Mouse (Mus musculus): Measurements from ENCODE around the gene Wdr45b. TPM values are rescaled to one million over a fixed set of nuclear protein-coding genes. Genes with fewer than 3 reads are reported as not detected.
A peak's percentile ranks its signal among the peaks of the same experiment; 100 is the strongest.

Wdr45b gene
- polyA plus RNA-seq, 1 experiment from 2014 or later: 47.0 TPM

- Histone ChIP-seq H3K36me3 (ENCODE audit: control insufficient read depth, insufficient read depth) (peaks cover 74% of the 10 kb centered on the region), H3K9ac (ENCODE audit: low read depth, low read length) (no peak overlapping the region), H3K9me3 (ENCODE audit: control insufficient read depth) (no peaks in the 10 kb centered on the region), H3K27me3 (replicated peaks; ENCODE audit: control insufficient read depth, insufficient read depth, low read length) (no peaks in the 10 kb centered on the region), H3K4me3 (ENCODE audit: low read depth, low read length) (no peak overlapping the region), H3K27ac (ENCODE audit: low read depth, low read length) (no peak overlapping the region), H3K4me1 (replicated peaks; ENCODE audit: control insufficient read depth, insufficient read depth, low read length) (no peaks in the 10 kb centered on the region), H3K4me2 (replicated peaks; ENCODE audit: low read depth) (no peak overlapping the region)
- TF ChIP-seq CTCF (IDR thresholded peaks at IDR 0.05; ENCODE audit: low read depth): no peak
- WGBS: 98% methylated on average over 8 of the region's 8 CpGs
- no peak for ATAC-seq
These were observed 47.6 kb downstream of the Wdr45b start for GRCm38 (mm10) chr11:121306608-121307007.

GRCm38 (mm10) chr11:121305371-121305770 is 48.9 kb downstream of the Wdr45b start:
- no peak overlapping the region for H3K9ac ChIP-seq (ENCODE audit: low read depth, low read length)
- 92% methylated on average over 6 of the region's 6 CpGs for WGBS
- H3K27me3 ChIP-seq (replicated peaks; ENCODE audit: control insufficient read depth, insufficient read depth, low read length): no peaks in the 10 kb centered on the region
- ATAC-seq: no peak
- H3K4me1 ChIP-seq (replicated peaks; ENCODE audit: control insufficient read depth, insufficient read depth, low read length): no peaks in the 10 kb centered on the region
- no peak for TF ChIP-seq CTCF (IDR thresholded peaks at IDR 0.05; ENCODE audit: low read depth)
- H3K9me3 ChIP-seq (ENCODE audit: control insufficient read depth): no peaks in the 10 kb centered on the region
- H3K4me2 ChIP-seq (replicated peaks; ENCODE audit: low read depth): no peak overlapping the region
- no peak overlapping the region for H3K4me3 ChIP-seq (ENCODE audit: low read depth, low read length)
- H3K36me3 ChIP-seq (ENCODE audit: control insufficient read depth, insufficient read depth): peaks cover 76% of the 10 kb centered on the region
- H3K27ac ChIP-seq (ENCODE audit: low read depth, low read length): no peak overlapping the region

DNA sequence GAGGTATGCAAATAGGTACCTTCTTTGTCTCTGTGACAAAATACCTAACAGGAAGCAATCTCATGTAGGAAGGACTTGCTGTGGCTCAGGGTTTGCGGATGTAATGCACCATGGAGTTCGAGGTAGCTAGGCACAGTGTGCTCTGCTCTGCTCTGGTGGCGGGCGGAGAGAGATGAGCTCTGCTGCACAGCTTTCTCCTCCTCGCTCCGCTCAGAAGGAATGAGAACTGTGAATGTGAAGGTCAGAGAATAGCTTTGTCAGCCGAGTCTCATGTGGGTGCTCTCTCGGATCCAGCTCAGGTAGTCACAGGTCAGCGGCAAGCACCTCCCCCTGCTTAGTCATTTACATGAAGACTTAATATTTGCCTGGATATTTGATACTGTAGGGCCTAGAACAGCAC is 54.0 kb downstream of the Wdr45b start:
- no peaks in the 10 kb centered on the region for H3K9me3 ChIP-seq (ENCODE audit: control insufficient read depth)
- H3K36me3 ChIP-seq (ENCODE audit: control insufficient read depth, insufficient read depth): peaks cover 69% of the 10 kb centered on the region
- H3K27me3 ChIP-seq (replicated peaks; ENCODE audit: control insufficient read depth, insufficient read depth, low read length): no peaks in the 10 kb centered on the region
- no peak overlapping the region for H3K27ac ChIP-seq (ENCODE audit: low read depth, low read length)
- ATAC-seq: no peak
- WGBS: 94% methylated on average over 9 of the region's 9 CpGs
- no peak overlapping the region for H3K4me3 ChIP-seq (ENCODE audit: low read depth, low read length)
- no peak overlapping the region for H3K4me2 ChIP-seq (replicated peaks; ENCODE audit: low read depth)
- H3K4me1 ChIP-seq (replicated peaks; ENCODE audit: control insufficient read depth, insufficient read depth, low read length): no peaks in the 10 kb centered on the region
- no peak for TF ChIP-seq CTCF (IDR thresholded peaks at IDR 0.05; ENCODE audit: low read depth)
- no peak overlapping the region for H3K9ac ChIP-seq (ENCODE audit: low read depth, low read length)

DNA sequence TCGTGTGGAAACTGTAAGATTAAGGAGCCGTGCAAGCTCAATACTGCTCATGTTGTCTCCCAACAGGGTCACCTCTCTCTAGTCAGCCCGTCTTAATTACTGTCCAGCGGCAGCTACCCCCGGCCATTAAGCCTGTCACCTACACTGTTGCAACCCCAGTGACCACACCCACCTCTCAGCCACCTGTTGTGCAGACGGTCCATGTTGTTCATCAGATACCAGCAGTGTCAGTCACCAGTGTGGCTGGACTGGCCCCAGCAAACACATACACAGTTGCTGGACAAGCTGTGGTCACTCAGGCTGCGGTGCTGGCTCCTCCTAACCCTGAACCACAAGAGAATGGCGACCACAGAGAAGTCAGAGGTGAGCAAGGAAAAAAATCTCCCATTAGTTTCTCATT is 55.8 kb downstream of the Wdr45b start:
- TF ChIP-seq CTCF (IDR thresholded peaks at IDR 0.05; ENCODE audit: low read depth): no peak
- Histone ChIP-seq H3K27ac (ENCODE audit: low read depth, low read length) (no peak overlapping the region), H3K27me3 (replicated peaks; ENCODE audit: control insufficient read depth, insufficient read depth, low read length) (no peaks in the 10 kb centered on the region), H3K4me2 (replicated peaks; ENCODE audit: low read depth) (no peak overlapping the region), H3K9me3 (ENCODE audit: control insufficient read depth) (no peaks in the 10 kb centered on the region), H3K4me1 (replicated peaks; ENCODE audit: control insufficient read depth, insufficient read depth, low read length) (no peaks in the 10 kb centered on the region), H3K4me3 (ENCODE audit: low read depth, low read length) (no peak overlapping the region), H3K9ac (ENCODE audit: low read depth, low read length) (no peak overlapping the region), H3K36me3 (ENCODE audit: control insufficient read depth, insufficient read depth) (peaks cover 64% of the 10 kb centered on the region)
- WGBS: 91% methylated on average over 8 of the region's 8 CpGs
- ATAC-seq: no peak

DNA sequence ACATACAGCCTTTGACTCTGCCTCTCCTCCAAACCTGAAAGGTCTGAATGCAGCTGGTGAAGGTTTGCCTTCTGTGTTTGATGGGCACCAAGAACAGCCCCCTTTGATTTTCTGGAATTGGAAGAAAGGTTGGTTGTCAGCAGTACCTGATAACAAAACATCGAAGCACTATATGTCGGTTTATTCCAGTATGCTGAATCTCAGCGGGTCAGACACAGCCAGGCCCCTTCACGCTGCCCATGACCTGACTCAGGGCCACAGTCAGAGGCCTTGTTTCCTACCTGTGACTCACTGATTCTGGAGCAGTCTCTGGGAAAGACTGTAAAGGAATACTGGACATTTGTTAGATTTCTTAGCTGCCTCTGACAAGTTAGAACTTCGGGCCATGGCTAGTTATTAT is 59.5 kb downstream of the Wdr45b start:
- H3K4me1 ChIP-seq (replicated peaks; ENCODE audit: control insufficient read depth, insufficient read depth, low read length): no peaks in the 10 kb centered on the region
- TF ChIP-seq CTCF (IDR thresholded peaks at IDR 0.05; ENCODE audit: low read depth): no peak
- no peak overlapping the region for H3K27ac ChIP-seq (ENCODE audit: low read depth, low read length)
- no peaks in the 10 kb centered on the region for H3K27me3 ChIP-seq (replicated peaks; ENCODE audit: control insufficient read depth, insufficient read depth, low read length)
- ATAC-seq: no peak
- no peak overlapping the region for H3K4me3 ChIP-seq (ENCODE audit: low read depth, low read length)
- WGBS: 93% methylated on average over 5 of the region's 5 CpGs
- H3K9ac ChIP-seq (ENCODE audit: low read depth, low read length): no peak overlapping the region
- H3K36me3 ChIP-seq (ENCODE audit: control insufficient read depth, insufficient read depth): peaks cover 61% of the 10 kb centered on the region
- H3K9me3 ChIP-seq (ENCODE audit: control insufficient read depth): no peaks in the 10 kb centered on the region
- no peak overlapping the region for H3K4me2 ChIP-seq (replicated peaks; ENCODE audit: low read depth)

GRCm38 (mm10) chr11:121289859-121290258 is 64.4 kb downstream of the Wdr45b start:
- Histone ChIP-seq H3K4me2 (replicated peaks; ENCODE audit: low read depth) (no peak overlapping the region), H3K9me3 (ENCODE audit: control insufficient read depth) (no peaks in the 10 kb centered on the region), H3K4me1 (replicated peaks; ENCODE audit: control insufficient read depth, insufficient read depth, low read length) (no peaks in the 10 kb centered on the region), H3K36me3 (ENCODE audit: control insufficient read depth, insufficient read depth) (peaks cover 66% of the 10 kb centered on the region), H3K4me3 (ENCODE audit: low read depth, low read length) (no peak overlapping the region), H3K27ac (ENCODE audit: low read depth, low read length) (no peak overlapping the region), H3K9ac (ENCODE audit: low read depth, low read length) (no peak overlapping the region), H3K27me3 (replicated peaks; ENCODE audit: control insufficient read depth, insufficient read depth, low read length) (no peaks in the 10 kb centered on the region)
- ATAC-seq: no peak
- TF ChIP-seq CTCF (IDR thresholded peaks at IDR 0.05; ENCODE audit: low read depth): peak; percentile 54
- WGBS: 92% methylated on average over 3 of the region's 3 CpGs

DNA sequence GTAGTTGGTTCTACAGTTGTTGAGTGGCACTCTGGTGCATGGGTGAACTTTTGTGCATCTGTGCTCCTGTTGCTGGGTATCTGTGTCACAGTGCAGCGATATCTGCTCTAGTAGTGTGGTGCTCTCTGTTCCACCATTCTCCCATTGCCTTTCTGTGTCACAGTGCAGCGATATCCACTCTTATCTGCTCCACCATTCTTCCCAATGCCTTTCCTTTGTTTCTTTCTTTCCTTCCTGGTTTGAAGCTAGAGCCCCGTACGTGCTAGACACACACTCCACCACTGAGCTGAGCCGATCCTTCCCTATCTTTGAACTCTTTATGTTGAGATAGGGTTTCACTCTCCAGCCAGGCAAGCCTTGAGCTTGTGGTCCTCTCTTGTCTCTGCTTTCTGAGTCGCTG is 71.3 kb downstream of the Wdr45b start:
- H3K4me1 ChIP-seq (replicated peaks; ENCODE audit: control insufficient read depth, insufficient read depth, low read length): no peaks in the 10 kb centered on the region
- peak; percentile 25; the same call in 1 of the 2 replicates for ATAC-seq
- peaks cover 25% of the 10 kb centered on the region for H3K36me3 ChIP-seq (ENCODE audit: control insufficient read depth, insufficient read depth)
- no peak overlapping the region for H3K9ac ChIP-seq (ENCODE audit: low read depth, low read length)
- H3K4me2 ChIP-seq (replicated peaks; ENCODE audit: low read depth): peak overlapping the region; percentile 27
- H3K9me3 ChIP-seq (ENCODE audit: control insufficient read depth): no peaks in the 10 kb centered on the region
- H3K27ac ChIP-seq (ENCODE audit: low read depth, low read length): peak overlapping the region; percentile 46; the same call in 1 of the 2 replicates
- 49% methylated on average over 6 of the region's 6 CpGs for WGBS
- H3K27me3 ChIP-seq (replicated peaks; ENCODE audit: control insufficient read depth, insufficient read depth, low read length): no peaks in the 10 kb centered on the region
- no peak overlapping the region for H3K4me3 ChIP-seq (ENCODE audit: low read depth, low read length)
- no peak for TF ChIP-seq CTCF (IDR thresholded peaks at IDR 0.05; ENCODE audit: low read depth)

Measured in intestine, postnatal 0 days (tissue).